Mouse (Mus musculus): ENCODE data around the gene Mup15.
"Not testable (repeated sequence)": the region's sequence is repeated elsewhere in the genome, so short reads cannot be mapped to it uniquely, and the experiment has no call there.

The Mup15 gene

GRCm38 (mm10) chr4:61439643-61440042 lies at the start of gene Mup15:
TSS of gene Mup15 (minus strand) at chr4:61439743.
- not testable (repeated sequence) for DNase-seq
